Mouse (Mus musculus): ENCODE results near the gene Ralgps2.

- TF ChIP-seq CTCF (IDR thresholded peaks at IDR 0.05; ENCODE audit: low read depth): no peak
- no peak for TF ChIP-seq EP300 (IDR thresholded peaks at IDR 0.05; ENCODE audit: low read depth)
Observed at GRCm38 (mm10) chr1:156963871-156964585, 24.6 kb upstream of the Ralgps2 start.
